Mouse (Mus musculus) ovary, postnatal 10 days (tissue): ENCODE measurements around the gene Gcgr.
A peak's percentile ranks its signal among the peaks of the same experiment; 100 is the strongest.
"Not testable (repeated sequence)": the region's sequence is repeated elsewhere in the genome, so short reads cannot be mapped to it uniquely, and the experiment has no call there.

Experiments used
- DNase-seq: peaks from one replicate; pipeline ENCODE4 v3.0.0; 2022; ENCODE audit warnings: low spot score

Gcgr gene

GRCm38 (mm10) chr11:120538955-120539284 lies 8.4 kb downstream of the Gcgr start:
- DNase-seq, result no peak

GRCm38 (mm10) chr11:120539285-120540014 lies 9.0 kb downstream of the Gcgr start:
- DNase-seq, result no peak

GRCm38 (mm10) chr11:120541907-120542306 lies 11.4 kb downstream of the Gcgr start:
- no peak for DNase-seq

GRCm38 (mm10) chr11:120542376-120542775 lies 11.9 kb downstream of the Gcgr start:
- no peak for DNase-seq

- DNase-seq, result no peak
Measured at GRCm38 (mm10) chr11:120545964-120546363, 15.5 kb downstream of the Gcgr start.

GRCm38 (mm10) chr11:120547469-120547868 lies 17.0 kb downstream of the Gcgr start:
- no peak for DNase-seq

GRCm38 (mm10) chr11:120548214-120548613 lies 17.7 kb downstream of the Gcgr start:
- no peak for DNase-seq

- DNase-seq, result no peak
Measured at GRCm38 (mm10) chr11:120548786-120549167, 18.3 kb downstream of the Gcgr start.

- peak; percentile 86 for DNase-seq
Measured at GRCm38 (mm10) chr11:120549168-120549945, 18.9 kb downstream of the Gcgr start, which contains the start of gene Mcrip1. Mcrip1 (minus strand) TSS chr11:120549727.

- DNase-seq, result no peak
Measured at GRCm38 (mm10) chr11:120549986-120550809, 19.7 kb downstream of the Gcgr start.

- DNase-seq, result no peak
Measured at GRCm38 (mm10) chr11:120550810-120551440, 20.4 kb downstream of the Gcgr start, which contains the start of gene Ppp1r27. Ppp1r27 (minus strand) TSS chr11:120551132.

- no peak for DNase-seq
Measured at GRCm38 (mm10) chr11:120552736-120553135, 22.2 kb downstream of the Gcgr start.

- no peak for DNase-seq
Measured at GRCm38 (mm10) chr11:120554834-120555233, 24.3 kb downstream of the Gcgr start.

GRCm38 (mm10) chr11:120555260-120555659 lies 24.8 kb downstream of the Gcgr start:
- DNase-seq, result no peak

- DNase-seq, result not testable (repeated sequence)
Measured at GRCm38 (mm10) chr11:120558843-120559242, 28.3 kb downstream of the Gcgr start.

- no peak for DNase-seq
Measured at GRCm38 (mm10) chr11:120560952-120561728, 30.6 kb downstream of the Gcgr start.

- DNase-seq, result no peak
Measured at GRCm38 (mm10) chr11:120562949-120563348, 32.5 kb downstream of the Gcgr start.

GRCm38 (mm10) chr11:120565114-120565513 lies 34.6 kb downstream of the Gcgr start:
- no peak for DNase-seq

- DNase-seq, result no peak
Measured at GRCm38 (mm10) chr11:120568324-120568723, 37.8 kb downstream of the Gcgr start.

- DNase-seq, result no peak
Measured at GRCm38 (mm10) chr11:120571122-120571521, 40.6 kb downstream of the Gcgr start.

GRCm38 (mm10) chr11:120571754-120572416 lies 41.4 kb downstream of the Gcgr start:
- DNase-seq, result no peak
